Mouse (Mus musculus) heart, postnatal 0 days (tissue): ENCODE results near the gene Eif2ak1. TPM values are rescaled to one million over a fixed set of nuclear protein-coding genes. Genes with fewer than 3 reads are reported as not detected.
A peak's percentile ranks its signal among the peaks of the same experiment; 100 is the strongest.

Experiments used
- ATAC-seq: fragments of 200-750 bp; cut with Nextera tagmentation; 2 replicates; pipeline ENCODE4 v1.8.0; 2017; ENCODE audit warnings: low read depth, moderate number of reproducible peaks, moderate library complexity; ENCODE audit not compliant: insufficient read depth
- DNase-seq: peaks from one replicate; pipeline ENCODE4 v3.0.0-alpha.2; 2016; ENCODE audit warnings: low spot score
- H3K27ac ChIP-seq: fragments of 300-500 bp; sonication (generic); 2 replicates; pipeline ENCODE4 v1.5.1; 2014; ENCODE audit warnings: low read depth, mild to moderate bottlenecking
- H3K27me3 ChIP-seq: fragments of 300-500 bp; sonication (generic); 2 replicates; pipeline ENCODE4 v1.6.1; 2014; ENCODE audit warnings: low read length, mixed read lengths; ENCODE audit not compliant: control insufficient read depth, insufficient read depth
- H3K36me3 ChIP-seq: fragments of 300-500 bp; sonication (generic); replicated peaks from 2 replicates; pipeline ENCODE4 v1.6.1; 2014; ENCODE audit warnings: low read length, mixed read lengths; ENCODE audit not compliant: control insufficient read depth, insufficient read depth
- H3K4me1 ChIP-seq: fragments of 300-500 bp; sonication (generic); 2 replicates; pipeline ENCODE4 v1.6.1; 2014; ENCODE audit warnings: antibody characterized with exemption; ENCODE audit not compliant: control insufficient read depth, insufficient read depth
- H3K4me2 ChIP-seq: fragments of 300-500 bp; sonication (generic); 2 replicates; pipeline ENCODE4 v1.6.1; 2014; ENCODE audit warnings: low read depth, mild to moderate bottlenecking, low read length, moderate library complexity
- H3K4me3 ChIP-seq: fragments of 300-500 bp; sonication (generic); 2 replicates; pipeline ENCODE4 v1.5.1; 2014; ENCODE audit warnings: low read depth, low read length
- H3K9ac ChIP-seq: fragments of 300-500 bp; sonication (generic); replicated peaks from 2 replicates; pipeline ENCODE4 v1.6.1; 2014; ENCODE audit warnings: low read depth, low read length, mixed read lengths
- H3K9me3 ChIP-seq: fragments of 300-500 bp; sonication (generic); replicated peaks from 2 replicates; pipeline ENCODE4 v1.6.1; 2016; ENCODE audit warnings: low read length; ENCODE audit not compliant: control insufficient read depth
- CTCF ChIP-seq: IDR thresholded peaks from 2 replicates; pipeline ENCODE4 v1.5.1; 2016; ENCODE audit warnings: antibody characterized with exemption, control low read depth, low read depth
- EP300 ChIP-seq: IDR thresholded peaks from 2 replicates; pipeline ENCODE4 v1.6.1; 2016; ENCODE audit warnings: antibody characterized with exemption, low read depth
- WGBS: fragments of 180-500 bp; shearing (Covaris S2); extraction: QIAGEN DNeasy Blood & Tissue Kit; methylation state at CpG from one replicate; pipeline ENCODE4 v1.1.7; 2014; 5-methylcytosine and 5-hydroxymethylcytosine counted together
- polyA plus RNA-seq: library from polyadenylated mRNA; unstranded; fragments of >200 nt; fragmentation: Nextera tagmentation; extraction: Ambion mirVana; gene quantifications from 2 replicates; pipeline ENCODE4 v1.2.1, GENCODE M21; 2015
- total RNA-seq: library from RNA; depleted of rRNA; stranded (reverse); fragments of >200 nt; gene quantifications from 2 replicates; pipeline ENCODE4 v1.2.3, GENCODE M21; 2014; ENCODE audit warnings: low replicate concordance

The Eif2ak1 gene
- total and polyA plus RNA-seq, 2 experiments from 2014 or later: 18.4 to 18.7 TPM

DNA sequence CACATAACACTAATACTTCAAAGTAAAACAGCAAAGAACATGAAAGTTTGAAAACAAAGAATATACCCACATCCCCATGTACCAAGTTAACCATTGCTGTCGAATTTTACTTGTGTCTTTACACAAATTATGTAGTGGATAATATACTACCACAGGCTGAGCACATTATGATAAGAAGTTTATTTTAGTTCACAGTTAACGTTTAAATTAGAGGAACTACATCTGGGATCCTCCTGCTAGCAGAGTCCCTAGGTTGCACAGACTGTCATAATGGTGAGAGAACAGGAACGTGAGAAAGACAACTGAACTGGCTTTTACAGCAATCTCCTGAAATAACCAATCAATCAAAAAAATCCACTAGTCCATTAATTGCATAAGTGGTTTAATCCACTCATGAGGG, 10.3 kb upstream of the Eif2ak1 start:
- ATAC-seq (no peak), DNase-seq (no peak)
- TF ChIP-seq CTCF (no peak), EP300 (no peak)
- Histone ChIP-seq H3K4me2 (no peak overlapping the region), H3K4me3 (no peak overlapping the region), H3K27ac (no peak overlapping the region), H3K4me1 (no peaks in the 10 kb centered on the region), H3K27me3 (no peaks in the 10 kb centered on the region), H3K9ac (no peak overlapping the region), H3K9me3 (no peaks in the 10 kb centered on the region), H3K36me3 (no peaks in the 10 kb centered on the region)
- WGBS: 54% methylated on average over 3 of the region's 3 CpGs

DNA sequence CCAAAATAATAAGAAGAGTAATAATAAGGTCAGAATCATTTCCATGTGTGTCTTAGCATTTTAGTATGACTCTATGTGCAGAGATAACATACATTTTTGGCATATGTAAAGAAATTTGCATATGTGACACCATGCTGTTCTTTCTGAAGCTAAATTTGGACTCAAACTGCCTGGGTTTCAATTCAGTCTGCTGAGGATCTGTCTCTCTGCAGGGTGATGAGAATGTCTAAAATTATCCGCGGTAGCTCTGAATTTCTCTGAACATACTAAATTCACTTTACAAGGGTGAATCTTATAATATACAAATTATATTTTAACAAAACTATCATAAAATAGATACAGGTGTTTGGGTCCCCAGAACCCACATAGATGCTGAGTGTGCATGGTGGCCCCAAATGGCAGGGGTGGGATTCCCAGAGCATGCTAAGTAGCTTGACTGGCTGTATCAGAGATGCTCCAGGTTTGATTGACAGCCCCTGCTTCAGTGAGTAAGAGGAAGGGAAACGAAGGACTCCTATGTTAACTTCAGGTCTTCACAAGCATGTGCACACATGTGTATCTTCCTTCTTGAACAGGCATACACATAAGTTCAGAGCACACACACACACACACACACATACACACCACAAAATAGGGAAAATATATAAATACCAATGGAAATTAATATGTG, 8.0 kb upstream of the Eif2ak1 start:
- DNase-seq (no peak), ATAC-seq (no peak)
- Histone ChIP-seq H3K27ac (no peak overlapping the region), H3K9me3 (no peaks in the 10 kb centered on the region), H3K4me1 (no peaks in the 10 kb centered on the region), H3K27me3 (no peaks in the 10 kb centered on the region), H3K4me2 (no peak overlapping the region), H3K9ac (no peak overlapping the region), H3K36me3 (no peaks in the 10 kb centered on the region), H3K4me3 (no peak overlapping the region)
- WGBS: 71% methylated on average over 3 of the region's 3 CpGs
- TF ChIP-seq CTCF: no peak

DNA sequence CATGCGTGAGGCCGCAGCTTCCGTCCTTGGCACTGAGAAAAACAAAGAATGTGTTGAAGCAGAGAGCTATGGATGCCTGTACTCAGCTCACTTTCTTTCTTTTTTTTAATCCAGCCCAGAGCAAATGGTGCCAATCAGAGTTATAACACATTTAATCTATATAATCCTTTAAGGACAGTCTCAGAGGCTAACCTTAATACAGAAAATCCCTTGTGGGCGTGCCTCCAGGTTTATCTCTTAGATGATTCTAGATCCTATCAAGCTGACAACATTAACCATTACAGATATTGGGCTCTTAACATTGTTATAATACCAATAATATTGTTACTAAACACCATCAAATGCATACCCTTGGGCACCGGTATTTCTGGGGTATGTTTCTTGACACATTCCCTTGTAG, 5.9 kb upstream of the Eif2ak1 start:
- DNase-seq: no peak
- no peak overlapping the region for H3K4me2 ChIP-seq
- no peak overlapping the region for H3K27ac ChIP-seq
- TF ChIP-seq CTCF (no peak), EP300 (no peak)
- no peak for ATAC-seq
- no peaks in the 10 kb centered on the region for H3K4me1 ChIP-seq
- 81% methylated on average over 5 of the region's 5 CpGs for WGBS
- H3K9me3 ChIP-seq: no peaks in the 10 kb centered on the region
- H3K4me3 ChIP-seq: no peak overlapping the region
- H3K9ac ChIP-seq: no peak overlapping the region
- H3K36me3 ChIP-seq: no peaks in the 10 kb centered on the region
- H3K27me3 ChIP-seq: no peaks in the 10 kb centered on the region

DNA sequence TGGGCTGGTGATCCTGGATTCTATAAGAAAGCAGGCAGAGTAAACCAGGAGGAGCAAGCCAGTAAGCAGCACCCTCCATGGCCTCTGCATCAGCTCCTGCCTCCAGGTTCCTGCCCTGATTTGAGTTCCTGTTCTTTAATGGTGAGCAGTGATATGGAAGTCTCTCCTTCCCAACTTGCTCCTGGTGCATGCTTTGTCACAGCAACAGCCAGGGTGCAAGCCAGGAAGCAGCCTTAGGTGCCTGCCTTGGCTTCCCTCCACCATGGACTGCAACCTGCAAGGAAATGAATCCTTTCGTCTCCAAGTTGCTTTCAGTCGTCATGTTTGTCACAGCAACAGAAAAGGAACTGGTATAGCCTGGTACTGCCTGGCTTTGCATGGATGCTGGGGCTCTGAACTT, 3.0 kb upstream of the Eif2ak1 start:
- H3K4me3 ChIP-seq: no peak overlapping the region
- H3K9me3 ChIP-seq: no peaks in the 10 kb centered on the region
- H3K27ac ChIP-seq: no peak overlapping the region
- ATAC-seq: no peak
- H3K4me2 ChIP-seq: no peak overlapping the region
- no peaks in the 10 kb centered on the region for H3K27me3 ChIP-seq
- WGBS: 69% methylated on average over 2 of the region's 2 CpGs
- no peaks in the 10 kb centered on the region for H3K36me3 ChIP-seq
- no peak overlapping the region for H3K9ac ChIP-seq
- DNase-seq: no peak
- TF ChIP-seq CTCF (no peak), EP300 (no peak)
- H3K4me1 ChIP-seq: peaks cover 10% of the 10 kb centered on the region; the same call in 1 of the 2 replicates

DNA sequence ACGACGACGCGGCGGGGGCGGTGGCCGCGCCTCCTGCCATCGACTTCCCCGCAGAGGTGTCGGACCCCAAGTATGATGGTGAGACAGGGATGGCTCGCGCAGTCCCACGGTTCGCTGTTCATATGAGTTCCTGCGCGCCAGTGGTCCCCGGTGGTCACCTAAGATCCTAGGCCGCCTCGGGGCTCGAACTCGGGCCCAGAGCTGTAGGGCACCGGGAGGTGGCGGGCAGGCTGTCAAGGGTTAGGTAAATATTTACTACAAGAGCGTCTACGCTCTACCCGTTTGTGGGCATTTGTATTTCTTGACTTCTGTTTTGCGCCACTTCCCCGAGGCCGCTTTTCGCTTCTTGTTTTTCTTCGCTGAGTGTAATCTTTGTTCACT, 333 bp downstream of the Eif2ak1 start:
- peak; percentile 52 for ATAC-seq
- Histone ChIP-seq H3K27ac (peak overlapping the region; percentile 75), H3K27me3 (no peaks in the 10 kb centered on the region), H3K4me2 (peak overlapping the region; percentile 88), H3K4me3 (peak overlapping the region; percentile 95), H3K4me1 (peaks cover 10% of the 10 kb centered on the region; the same call in 1 of the 2 replicates), H3K9me3 (no peaks in the 10 kb centered on the region), H3K9ac (peak overlapping the region; percentile 86), H3K36me3 (no peaks in the 10 kb centered on the region)
- no peak for TF ChIP-seq CTCF
- TF ChIP-seq EP300: no peak
- DNase-seq: no peak
- WGBS: under 1% methylated on average over 32 of the region's 32 CpGs

DNA sequence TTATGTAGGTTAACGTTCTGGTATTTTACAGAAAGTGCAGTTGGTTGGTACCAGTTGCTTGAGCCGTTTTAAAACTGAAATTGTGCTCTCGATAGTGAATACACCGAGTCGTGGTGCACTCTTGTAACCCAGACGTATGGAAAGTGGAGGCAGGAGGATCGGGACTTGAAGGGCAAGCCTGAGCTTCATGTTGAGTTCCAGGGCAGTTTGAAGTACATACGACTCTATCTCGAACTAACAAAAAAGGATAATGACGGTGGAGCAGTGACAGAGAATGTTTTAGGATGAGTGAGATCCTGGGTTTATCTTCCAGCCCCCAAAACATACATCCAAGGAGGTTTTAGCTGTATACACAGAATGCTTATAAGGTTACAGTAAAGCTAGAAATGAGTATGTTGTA, 873 bp downstream of the Eif2ak1 start:
- Histone ChIP-seq H3K4me2 (peak overlapping the region; percentile 88), H3K9me3 (no peaks in the 10 kb centered on the region), H3K27me3 (no peaks in the 10 kb centered on the region), H3K4me1 (peaks cover 10% of the 10 kb centered on the region; the same call in 1 of the 2 replicates), H3K9ac (peak overlapping the region; percentile 86), H3K36me3 (no peaks in the 10 kb centered on the region), H3K27ac (0 out of 2 replicates have a peak overlapping the region, but pooled peaks have one; percentile 75), H3K4me3 (peak overlapping the region; percentile 95)
- ATAC-seq (no peak), DNase-seq (no peak)
- TF ChIP-seq CTCF (no peak), EP300 (no peak)
- 4% methylated on average over 10 of the region's 10 CpGs for WGBS
